Mouse (Mus musculus): ENCODE data around the gene Bud31. TPM values are rescaled to one million over a fixed set of nuclear protein-coding genes. Genes with fewer than 3 reads are reported as not detected.

Bud31 gene
- 155 and 177 TPM in 2 replicates for total RNA-seq (2023)

DNA sequence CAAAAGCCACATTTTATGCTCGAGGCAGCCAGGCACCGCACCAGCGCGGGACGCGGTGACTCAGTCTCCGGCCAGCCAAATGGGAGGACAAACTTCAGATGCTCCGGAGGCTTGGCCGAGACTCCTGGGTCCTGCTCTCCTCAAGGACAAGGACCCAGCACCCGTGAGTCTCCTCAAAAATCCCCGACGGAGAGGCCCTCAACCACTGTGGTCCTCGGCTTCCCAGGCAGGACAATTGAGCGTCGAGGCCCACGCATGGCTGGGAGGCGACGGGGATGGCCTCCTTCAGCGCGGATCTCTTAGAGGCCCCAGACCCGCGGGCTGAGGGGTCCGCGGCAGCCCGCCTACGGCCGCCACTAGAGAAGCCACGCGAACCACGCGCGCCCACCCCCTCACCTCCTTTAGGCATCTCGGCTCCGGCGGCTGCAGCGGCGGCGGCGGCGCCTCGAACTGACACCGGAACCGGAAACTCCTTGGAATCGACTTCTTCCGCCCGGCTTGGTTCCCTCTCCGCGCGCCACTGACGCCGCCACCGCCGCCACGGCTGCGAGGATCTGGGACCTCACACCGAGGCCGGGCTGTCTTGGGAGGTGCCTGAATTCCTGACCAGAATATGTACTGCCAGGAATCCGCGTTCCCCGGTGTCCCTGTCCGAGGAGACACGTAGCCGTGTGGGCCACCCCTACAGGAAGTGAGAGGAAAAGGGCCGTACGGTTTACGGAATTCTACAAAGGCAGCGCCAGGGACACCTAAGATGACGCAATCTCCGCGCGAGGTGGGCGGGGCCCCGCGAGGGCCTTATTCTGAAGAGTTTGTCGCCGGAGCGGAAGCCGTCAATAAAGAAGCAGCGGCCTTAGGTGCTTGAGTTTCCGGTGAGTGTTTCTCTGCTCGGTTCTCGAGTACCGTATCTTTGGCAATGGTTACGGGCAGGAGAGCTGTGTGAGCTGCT lies at the start of gene Bud31, which contains the start of gene Pdap1:
Gene Bud31 (plus strand): TSS at position 792 of the 949 bp plus-strand sequence.
Gene Pdap1 (minus strand): TSS at position 668 of the 949 bp plus-strand sequence.

GRCm38 (mm10) chr5:145114071-145114605 lies 26.0 kb upstream of the Bud31 start, which contains the start of gene Arpc1b:
TSS of gene Arpc1b (plus strand) at chr5:145114215.

DNA sequence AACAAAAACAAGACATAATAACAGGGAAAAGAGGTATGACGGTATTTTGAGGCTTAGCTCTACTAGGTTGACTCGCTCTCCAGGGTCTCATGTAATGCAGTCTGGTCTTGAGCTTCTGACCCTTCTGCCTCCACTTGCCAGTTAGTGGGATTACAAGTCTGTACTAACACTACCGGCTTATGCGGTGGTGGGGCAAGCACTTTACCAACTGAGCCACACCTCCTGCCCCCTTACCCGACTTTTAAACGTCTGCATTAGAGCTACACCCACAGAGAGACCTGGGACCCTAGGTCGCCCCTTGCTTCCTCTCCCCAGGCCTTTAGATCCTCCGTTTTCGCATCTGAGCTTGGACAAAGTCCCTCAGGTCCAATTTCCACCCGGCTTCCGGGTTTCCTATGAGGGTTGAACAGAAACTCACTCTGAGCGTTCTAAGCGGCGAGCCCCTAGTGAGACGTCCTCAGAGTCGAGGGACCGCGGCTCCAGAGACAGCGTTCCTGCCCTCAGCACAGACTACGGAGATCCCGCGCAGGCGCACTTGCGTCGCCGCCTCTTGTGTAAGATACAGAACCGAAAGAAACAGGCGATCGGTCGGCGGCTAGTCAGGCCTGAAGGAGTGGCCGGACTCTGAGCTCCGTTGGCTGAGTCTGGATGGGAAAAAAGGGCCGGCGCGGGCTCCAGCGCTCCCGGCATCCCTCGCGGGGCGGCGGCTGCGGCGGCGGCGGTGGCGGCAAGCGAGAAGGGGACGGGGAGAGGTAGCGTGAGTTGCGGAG lies 26.6 kb downstream of the Bud31 start, which contains the start of the genes Ptcd1 and Cpsf4:
Gene Ptcd1 (minus strand): TSS at position 573 of the 770 bp plus-strand sequence.
Gene Cpsf4 (plus strand): TSS at position 678 of the 770 bp plus-strand sequence.

DNA sequence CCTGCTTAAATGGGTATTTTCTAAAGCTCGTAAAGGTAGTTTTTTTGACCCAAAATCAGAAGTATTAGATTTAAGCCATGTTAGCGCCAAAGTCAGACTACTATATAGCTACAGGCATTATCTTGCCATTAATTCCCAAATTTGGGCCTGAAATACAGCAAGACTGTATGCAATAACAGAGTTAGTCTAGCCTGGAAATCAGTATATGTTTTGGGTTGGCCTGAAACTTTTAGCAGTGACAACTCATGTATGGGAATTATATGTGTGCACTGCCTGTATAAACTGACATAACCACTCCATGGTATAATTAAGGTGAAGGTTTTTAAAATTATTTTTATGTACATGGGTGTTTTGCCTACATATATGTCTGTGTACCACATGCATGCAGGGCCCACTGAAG lies 51.8 kb downstream of the Bud31 start, which contains the start of gene Atp5j2:
Gene Atp5j2 (minus strand): TSS at position 101 of the 400 bp plus-strand sequence.

Other genes starting within 250 kb of the Bud31 start
- gene Smurf1, start 174.5 kb upstream of the Bud31 start, total RNA-seq (2023), result 17.1 and 19.5 TPM in 2 replicates
- not detected in 2 replicates for gene Gm4871, start 107.6 kb upstream of the Bud31 start, total RNA-seq (2023)
- not detected in 2 replicates for gene 1700018F24Rik, start 97.4 kb upstream of the Bud31 start, total RNA-seq (2023)
- 118 and 140 TPM in 2 replicates for gene Arpc1a, start 56.5 kb upstream of the Bud31 start, total RNA-seq (2023)
- not detected in 2 replicates for gene Kpna7, start 56.3 kb upstream of the Bud31 start, total RNA-seq (2023)
- 1,109 and 1,298 TPM in 2 replicates for gene Arpc1b, start 26.1 kb upstream of the Bud31 start, total RNA-seq (2023)
- gene Pdap1, start 124 bp upstream of the Bud31 start, total RNA-seq (2023), result 33.7 and 36.2 TPM in 2 replicates
- gene Ptcd1, start 26.7 kb downstream of the Bud31 start, total RNA-seq (2023), result 16.7 and 18.1 TPM in 2 replicates
- 22.0 and 25.1 TPM in 2 replicates for gene Cpsf4, start 26.9 kb downstream of the Bud31 start, total RNA-seq (2023)
- gene Atp5j2, start 51.7 kb downstream of the Bud31 start, total RNA-seq (2023), result 73.5 and 101 TPM in 2 replicates
- 16.4 and 18.6 TPM in 2 replicates for gene Zkscan14, start 61.5 kb downstream of the Bud31 start, total RNA-seq (2023)
- gene Zkscan5, start 64.2 kb downstream of the Bud31 start, total RNA-seq (2023), result 2.8 and 3.3 TPM in 2 replicates
- 74.0 and 104 TPM in 2 replicates for gene Zfp655, start 91.4 kb downstream of the Bud31 start, total RNA-seq (2023)
- 11.5 and 18.5 TPM in 2 replicates for gene Zscan25, start 140.1 kb downstream of the Bud31 start, total RNA-seq (2023)
- not detected in 2 replicates for gene Cyp3a57, start 204.9 kb downstream of the Bud31 start, total RNA-seq (2023)